Mouse (Mus musculus): ENCODE measurements around the gene 1700022I11Rik. TPM values are rescaled to one million over a fixed set of nuclear protein-coding genes. Genes with fewer than 3 reads are reported as not detected.

The 1700022I11Rik gene
- polyA plus RNA-seq, 1 experiment, result not detected

GRCm38 (mm10) chr4:42945043-42945442 lies 24.4 kb upstream of the 1700022I11Rik start:
- Histone ChIP-seq H3K4me1 (replicated peaks; ENCODE audit: control insufficient read depth, insufficient read depth, low read length) (peaks cover 4% of the 10 kb centered on the region; the same call in 1 of the 2 replicates), H3K4me3 (ENCODE audit: control insufficient read depth, insufficient read depth, low read length) (no peak overlapping the region), H3K27me3 (ENCODE audit: control insufficient read depth, insufficient read depth, low read length) (no peaks in the 10 kb centered on the region), H3K27ac (ENCODE audit: control insufficient read depth, insufficient read depth, low read length) (no peak overlapping the region), H3K36me3 (ENCODE audit: control insufficient read depth, insufficient read depth, low read length) (no peaks in the 10 kb centered on the region)
- WGBS, result 28% methylated on average over 6 of the region's 6 CpGs
- TF ChIP-seq POLR2A (IDR thresholded peaks at IDR 0.05; ENCODE audit: control insufficient read depth, extremely low read depth, insufficient read depth, low read length, poor library complexity), result no peak
- TF ChIP-seq CTCF (IDR thresholded peaks at IDR 0.05; ENCODE audit: borderline replicate concordance, control insufficient read depth, extremely low read depth, insufficient read depth, low read length, poor library complexity), result no peak
- DNase-seq, result no peak

DNA sequence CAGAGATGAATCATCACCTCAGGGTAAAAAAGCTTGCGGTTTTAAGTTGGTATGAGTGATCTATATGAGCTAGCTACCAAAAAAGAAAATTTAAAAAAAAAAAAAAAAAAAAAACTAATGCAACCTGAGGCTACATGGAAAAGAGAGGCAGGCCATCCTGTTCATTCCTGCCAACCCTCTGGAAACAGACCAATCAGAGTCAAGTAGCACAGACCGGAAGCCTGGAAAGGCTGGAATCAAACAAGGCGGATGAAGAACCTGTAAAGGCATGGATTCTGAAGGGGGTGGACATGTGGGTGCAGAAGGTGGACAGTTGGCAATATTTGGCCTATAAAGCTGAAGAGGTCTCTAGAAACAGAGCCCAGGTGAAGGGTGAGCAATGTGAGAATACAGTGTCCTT lies 24.0 kb upstream of the 1700022I11Rik start:
- WGBS, result 84% methylated on average over 3 of the region's 3 CpGs
- H3K27ac ChIP-seq (ENCODE audit: control insufficient read depth, insufficient read depth, low read length), result no peak overlapping the region
- no peak for TF ChIP-seq POLR2A (IDR thresholded peaks at IDR 0.05; ENCODE audit: control insufficient read depth, extremely low read depth, insufficient read depth, low read length, poor library complexity)
- TF ChIP-seq CTCF (IDR thresholded peaks at IDR 0.05; ENCODE audit: borderline replicate concordance, control insufficient read depth, extremely low read depth, insufficient read depth, low read length, poor library complexity), result no peak
- no peak for DNase-seq
- no peaks in the 10 kb centered on the region for H3K27me3 ChIP-seq (ENCODE audit: control insufficient read depth, insufficient read depth, low read length)
- H3K36me3 ChIP-seq (ENCODE audit: control insufficient read depth, insufficient read depth, low read length), result no peaks in the 10 kb centered on the region
- H3K4me3 ChIP-seq (ENCODE audit: control insufficient read depth, insufficient read depth, low read length), result no peak overlapping the region
- H3K4me1 ChIP-seq (replicated peaks; ENCODE audit: control insufficient read depth, insufficient read depth, low read length), result peaks cover 7% of the 10 kb centered on the region

GRCm38 (mm10) chr4:42945952-42946351 lies 23.5 kb upstream of the 1700022I11Rik start:
- peak; percentile 42 for DNase-seq
- 6% methylated on average over 5 of the region's 5 CpGs for WGBS
- no peak overlapping the region for H3K27ac ChIP-seq (ENCODE audit: control insufficient read depth, insufficient read depth, low read length)
- no peaks in the 10 kb centered on the region for H3K36me3 ChIP-seq (ENCODE audit: control insufficient read depth, insufficient read depth, low read length)
- H3K4me3 ChIP-seq (ENCODE audit: control insufficient read depth, insufficient read depth, low read length), result no peak overlapping the region
- no peaks in the 10 kb centered on the region for H3K27me3 ChIP-seq (ENCODE audit: control insufficient read depth, insufficient read depth, low read length)
- TF ChIP-seq POLR2A (IDR thresholded peaks at IDR 0.05; ENCODE audit: control insufficient read depth, extremely low read depth, insufficient read depth, low read length, poor library complexity), result no peak
- TF ChIP-seq CTCF (IDR thresholded peaks at IDR 0.05; ENCODE audit: borderline replicate concordance, control insufficient read depth, extremely low read depth, insufficient read depth, low read length, poor library complexity), result no peak
- H3K4me1 ChIP-seq (replicated peaks; ENCODE audit: control insufficient read depth, insufficient read depth, low read length), result peaks cover 12% of the 10 kb centered on the region

DNA sequence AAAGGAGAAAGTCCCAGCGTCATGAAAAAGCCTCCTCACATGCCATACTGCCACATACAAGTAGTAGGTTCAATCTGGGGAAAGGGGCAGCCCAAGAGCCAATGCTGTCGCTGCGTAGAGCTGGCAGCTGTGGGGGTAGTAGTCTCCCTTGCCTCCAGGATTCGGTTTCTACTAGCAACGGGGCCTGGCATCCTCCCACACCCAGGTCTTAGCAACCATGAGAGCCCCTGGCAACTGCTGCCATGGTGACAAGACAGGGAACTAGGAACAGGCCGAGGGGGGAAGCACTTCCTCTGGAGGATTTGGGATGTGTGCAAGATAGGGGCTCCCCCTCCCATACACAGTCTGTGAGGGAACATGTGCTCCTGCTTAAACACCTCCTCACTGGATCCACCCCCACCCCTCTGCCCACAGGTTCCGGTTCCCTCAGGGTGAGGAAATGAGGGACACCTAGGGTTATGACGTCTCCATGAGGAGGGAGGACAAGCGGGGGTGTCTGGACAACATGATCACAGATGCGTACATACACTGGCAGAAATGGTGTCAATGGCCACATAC lies 22.6 kb upstream of the 1700022I11Rik start:
- H3K4me1 ChIP-seq (replicated peaks; ENCODE audit: control insufficient read depth, insufficient read depth, low read length), result peaks cover 21% of the 10 kb centered on the region
- TF ChIP-seq POLR2A (IDR thresholded peaks at IDR 0.05; ENCODE audit: control insufficient read depth, extremely low read depth, insufficient read depth, low read length, poor library complexity), result no peak
- TF ChIP-seq CTCF (IDR thresholded peaks at IDR 0.05; ENCODE audit: borderline replicate concordance, control insufficient read depth, extremely low read depth, insufficient read depth, low read length, poor library complexity), result no peak
- no peaks in the 10 kb centered on the region for H3K27me3 ChIP-seq (ENCODE audit: control insufficient read depth, insufficient read depth, low read length)
- WGBS, result 49% methylated on average over 10 of the region's 10 CpGs
- no peaks in the 10 kb centered on the region for H3K36me3 ChIP-seq (ENCODE audit: control insufficient read depth, insufficient read depth, low read length)
- H3K4me3 ChIP-seq (ENCODE audit: control insufficient read depth, insufficient read depth, low read length), result no peak overlapping the region
- no peak overlapping the region for H3K27ac ChIP-seq (ENCODE audit: control insufficient read depth, insufficient read depth, low read length)
- DNase-seq, result no peak

- Histone ChIP-seq H3K27me3 (ENCODE audit: control insufficient read depth, insufficient read depth, low read length) (no peaks in the 10 kb centered on the region), H3K27ac (ENCODE audit: control insufficient read depth, insufficient read depth, low read length) (no peak overlapping the region), H3K4me3 (ENCODE audit: control insufficient read depth, insufficient read depth, low read length) (no peak overlapping the region), H3K4me1 (replicated peaks; ENCODE audit: control insufficient read depth, insufficient read depth, low read length) (peaks cover 23% of the 10 kb centered on the region), H3K36me3 (ENCODE audit: control insufficient read depth, insufficient read depth, low read length) (no peaks in the 10 kb centered on the region)
- 58% methylated on average over 13 of the region's 13 CpGs for WGBS
- DNase-seq, result no peak
- no peak for TF ChIP-seq CTCF (IDR thresholded peaks at IDR 0.05; ENCODE audit: borderline replicate concordance, control insufficient read depth, extremely low read depth, insufficient read depth, low read length, poor library complexity)
- TF ChIP-seq POLR2A (IDR thresholded peaks at IDR 0.05; ENCODE audit: control insufficient read depth, extremely low read depth, insufficient read depth, low read length, poor library complexity), result no peak
Observed at GRCm38 (mm10) chr4:42948527-42948926, 20.9 kb upstream of the 1700022I11Rik start.

- Histone ChIP-seq H3K27me3 (ENCODE audit: control insufficient read depth, insufficient read depth, low read length) (no peaks in the 10 kb centered on the region), H3K36me3 (ENCODE audit: control insufficient read depth, insufficient read depth, low read length) (no peaks in the 10 kb centered on the region), H3K4me1 (replicated peaks; ENCODE audit: control insufficient read depth, insufficient read depth, low read length) (peaks cover 23% of the 10 kb centered on the region), H3K4me3 (ENCODE audit: control insufficient read depth, insufficient read depth, low read length) (peak overlapping the region; percentile 84), H3K27ac (ENCODE audit: control insufficient read depth, insufficient read depth, low read length) (no peak overlapping the region)
- TF ChIP-seq CTCF (IDR thresholded peaks at IDR 0.05; ENCODE audit: borderline replicate concordance, control insufficient read depth, extremely low read depth, insufficient read depth, low read length, poor library complexity) (no peak), POLR2A (IDR thresholded peaks at IDR 0.05; ENCODE audit: control insufficient read depth, extremely low read depth, insufficient read depth, low read length, poor library complexity) (no peak)
- no peak for DNase-seq
- WGBS, result 13% methylated on average over 14 of the region's 14 CpGs
Observed at GRCm38 (mm10) chr4:42949051-42949675, 20.2 kb upstream of the 1700022I11Rik start.
